Mouse (Mus musculus): ENCODE data around the gene Olfr1474.
"Not testable (repeated sequence)": the region's sequence is repeated elsewhere in the genome, so short reads cannot be mapped to it uniquely, and the experiment has no call there.

Gene Olfr1474

GRCm38 (mm10) chr19:13469265-13469664 is at the start of gene Olfr1474:
TSS of gene Olfr1474 (plus strand) at chr19:13469565.
- not testable (repeated sequence) for DNase-seq

GRCm38 (mm10) chr19:13443109-13443508 is 26.3 kb upstream of the Olfr1474 start, which contains the start of gene Olfr1471:
TSS of gene Olfr1471 (plus strand) at chr19:13443409.
- DNase-seq: not testable (repeated sequence)

GRCm38 (mm10) chr19:13455986-13456385 is 13.4 kb upstream of the Olfr1474 start, which contains the start of gene Olfr1472:
TSS of gene Olfr1472 (minus strand) at chr19:13456086.
- no peak for DNase-seq

- DNase-seq: no peak
Observed at GRCm38 (mm10) chr19:13480096-13480495, 10.7 kb downstream of the Olfr1474 start, which contains the start of gene Olfr1475. TSS of gene Olfr1475 (minus strand) at chr19:13480196.

- DNase-seq: no peak
Observed at GRCm38 (mm10) chr19:13500246-13500645, 30.9 kb downstream of the Olfr1474 start, which contains the start of gene Olfr1477. TSS of gene Olfr1477 (plus strand) at chr19:13500546.
